Mouse (Mus musculus): Measurements from ENCODE around the gene Ank2.

The Ank2 gene

GRCm38 (mm10) chr3:127225799-127226730 is 273.1 kb downstream of the Ank2 start:
- DNase-seq (ENCODE audit: low spot score) = no peak

GRCm38 (mm10) chr3:127225167-127225798 is 273.9 kb downstream of the Ank2 start:
- DNase-seq (ENCODE audit: low spot score) = no peak

GRCm38 (mm10) chr3:127224315-127225166 is 274.6 kb downstream of the Ank2 start:
- no peak for DNase-seq (ENCODE audit: low spot score)

- DNase-seq (ENCODE audit: low spot score) = no peak
Observed at GRCm38 (mm10) chr3:127222086-127222485, 277.1 kb downstream of the Ank2 start.

- no peak for DNase-seq (ENCODE audit: low spot score)
Observed at GRCm38 (mm10) chr3:127220859-127221258, 278.3 kb downstream of the Ank2 start.

- DNase-seq (ENCODE audit: low spot score) = no peak
Observed at GRCm38 (mm10) chr3:127213534-127213933, 285.6 kb downstream of the Ank2 start.

- DNase-seq (ENCODE audit: low spot score) = no peak
Observed at GRCm38 (mm10) chr3:127211119-127211518, 288.0 kb downstream of the Ank2 start.

GRCm38 (mm10) chr3:127210552-127210951 is 288.6 kb downstream of the Ank2 start:
- no peak for DNase-seq (ENCODE audit: low spot score)

GRCm38 (mm10) chr3:127208871-127209270 is 290.3 kb downstream of the Ank2 start:
- no peak for DNase-seq (ENCODE audit: low spot score)

- DNase-seq (ENCODE audit: low spot score) = no peak
Observed at GRCm38 (mm10) chr3:127205883-127206434, 293.2 kb downstream of the Ank2 start.

- DNase-seq (ENCODE audit: low spot score) = no peak
Observed at GRCm38 (mm10) chr3:127202484-127203115, 296.6 kb downstream of the Ank2 start.

- DNase-seq (ENCODE audit: low spot score) = no peak
Observed at GRCm38 (mm10) chr3:127200789-127201188, 298.4 kb downstream of the Ank2 start.

- DNase-seq (ENCODE audit: low spot score) = no peak
Observed at GRCm38 (mm10) chr3:127199112-127199665, 300.0 kb downstream of the Ank2 start.

- no peak for DNase-seq (ENCODE audit: low spot score)
Observed at GRCm38 (mm10) chr3:127198656-127199055, 300.5 kb downstream of the Ank2 start.

GRCm38 (mm10) chr3:127188789-127189128 is 310.4 kb downstream of the Ank2 start:
- no peak for DNase-seq (ENCODE audit: low spot score)

GRCm38 (mm10) chr3:127188086-127188788 is 310.9 kb downstream of the Ank2 start:
- no peak for DNase-seq (ENCODE audit: low spot score)

GRCm38 (mm10) chr3:127187081-127187480 is 312.1 kb downstream of the Ank2 start:
- no peak for DNase-seq (ENCODE audit: low spot score)

- no peak for DNase-seq (ENCODE audit: low spot score)
Observed at GRCm38 (mm10) chr3:127186239-127186638, 312.9 kb downstream of the Ank2 start.

- no peak for DNase-seq (ENCODE audit: low spot score)
Observed at GRCm38 (mm10) chr3:127183998-127184753, 315.0 kb downstream of the Ank2 start.

- no peak for DNase-seq (ENCODE audit: low spot score)
Observed at GRCm38 (mm10) chr3:127172697-127173096, 326.5 kb downstream of the Ank2 start.
